9 mouse cellular contexts compared by ENCODE assay signal in the genomic region with DNA sequence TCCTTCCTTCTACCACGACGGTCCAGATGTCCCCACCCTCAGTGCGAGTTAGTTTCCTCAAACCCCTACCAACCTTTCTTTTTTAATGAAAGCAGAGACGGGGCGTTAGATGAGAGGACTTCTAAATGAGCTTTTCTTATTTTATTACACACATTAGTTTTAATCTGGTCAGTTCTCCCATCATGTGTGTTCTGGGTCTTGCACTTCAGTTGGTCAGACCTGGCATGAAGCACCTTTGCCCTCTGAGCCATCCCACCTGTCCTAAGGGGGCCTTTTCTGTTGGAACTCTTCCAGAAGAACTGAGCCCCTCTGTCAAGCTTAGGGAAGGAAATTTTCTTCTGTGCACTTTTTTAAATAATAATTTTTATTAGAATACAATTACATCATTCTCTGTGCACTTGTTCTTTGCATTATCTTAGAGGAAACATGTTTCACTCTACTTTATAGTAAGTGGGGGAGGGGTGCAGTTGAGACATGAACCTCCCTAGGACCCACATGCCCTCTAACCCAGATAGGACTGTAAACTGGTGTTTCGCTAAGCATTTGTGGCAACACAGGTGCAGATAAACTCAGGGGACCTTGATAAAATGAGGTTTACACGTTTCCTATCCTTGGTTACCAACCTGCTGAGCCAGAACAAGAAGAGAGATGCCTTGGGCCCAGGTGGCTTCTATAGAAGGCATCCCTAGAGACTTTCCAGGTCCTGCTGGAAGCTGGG. TPM values are rescaled to one million over a fixed set of nuclear protein-coding genes. Genes with fewer than 3 reads are reported as not detected.
A peak's percentile ranks its signal among the peaks of the same experiment; 100 is the strongest.
DNase-seq lines count a peak whose midpoint lies in the region; ATAC-seq and TF ChIP-seq lines count a peak whose summit lies in the region.
"Had no signal": no experiment of that assay in that cellular context is flagged by ENCODE, and none has a peak within 500 bp of the region (broad histone marks: within the 10 kb centered on the region; RNA-seq: fewer than 3 reads in every experiment).

No protein-coding gene starts in this region.

- peak overlapping the region; percentile 17; the same call in 1 of the 2 replicates for H3K9ac ChIP-seq in lung, embryonic 14.5 days
- H3K9ac ChIP-seq in intestine, embryonic 16.5 days (ENCODE audit: low read depth, low read length) = peak overlapping the region; percentile 55
- no peak overlapping the region for H3K9ac ChIP-seq in neural tube, embryonic 15.5 days (replicated peaks)

- peak overlapping the region; percentile 40 for H3K27ac ChIP-seq in gastrocnemius, adult 2 months
- 0 out of 2 replicates have a peak overlapping the region, but pooled peaks have one; percentile 19 for H3K27ac ChIP-seq in lung, embryonic 14.5 days (ENCODE audit: low read depth)
- peak overlapping the region; percentile 10; the same call in 1 of the 2 replicates for H3K27ac ChIP-seq in intestine, embryonic 16.5 days (ENCODE audit: low read length)
- no peak overlapping the region for H3K27ac ChIP-seq in neural tube, embryonic 15.5 days (replicated peaks)

- H3K4me1 ChIP-seq in lung, embryonic 14.5 days (ENCODE audit: insufficient read depth) = peaks cover 14% of the 10 kb centered on the region
- peaks cover 18% of the 10 kb centered on the region for H3K4me1 ChIP-seq in intestine, embryonic 16.5 days (ENCODE audit: control insufficient read depth, insufficient read depth, low read length)
- H3K4me1 ChIP-seq in neural tube, embryonic 15.5 days = peaks cover 3% of the 10 kb centered on the region; the same call in 1 of the 2 replicates

- H3K4me2 ChIP-seq in lung, embryonic 14.5 days = peak overlapping the region; percentile 57
- peak overlapping the region; percentile 59 for H3K4me2 ChIP-seq in intestine, embryonic 16.5 days (ENCODE audit: low read depth, low read length)
- H3K4me2 ChIP-seq in neural tube, embryonic 15.5 days = peak overlapping the region; percentile 29

- H3K4me3 ChIP-seq in gastrocnemius, adult 2 months = peak overlapping the region; percentile 42
- peak overlapping the region; percentile 23 for H3K4me3 ChIP-seq in lung, embryonic 14.5 days (ENCODE audit: low read depth, low read length)
- H3K4me3 ChIP-seq in intestine, embryonic 16.5 days (ENCODE audit: low read length) = peak overlapping the region; percentile 27
- H3K4me3 ChIP-seq in neural tube, embryonic 15.5 days (replicated peaks) = no peak overlapping the region

- intact Hi-C loops in gastrocnemius, adult 2 months (cut with DNase I) = no loop called here

- no peak for TF ChIP-seq CTCF in gastrocnemius, adult 2 months (IDR thresholded peaks at IDR 0.05)
- TF ChIP-seq CTCF in lung, embryonic 14.5 days (IDR thresholded peaks at IDR 0.05; ENCODE audit: low read depth) = no peak

- no peaks in the 10 kb centered on the region for H3K27me3 ChIP-seq in lung, embryonic 14.5 days (ENCODE audit: insufficient read depth, low read length)
- H3K27me3 ChIP-seq in intestine, embryonic 16.5 days (replicated peaks; ENCODE audit: control insufficient read depth, insufficient read depth, low read length) = no peaks in the 10 kb centered on the region
- H3K27me3 ChIP-seq in neural tube, embryonic 15.5 days (replicated peaks) = no peaks in the 10 kb centered on the region

- no peak for ATAC-seq in lung, embryonic 14.5 days (ENCODE audit: insufficient read depth)
- ATAC-seq in intestine, embryonic 16.5 days = peak; percentile 9; the same call in 1 of the 2 replicates
- no peak for ATAC-seq in neural tube, embryonic 15.5 days (ENCODE audit: low FRiP score)
- ATAC-seq: hindbrain, embryonic 16.5 days had no signal

- 36% methylated on average over 7 of the region's 7 CpGs for whole genome bisulfite sequencing in lung, embryonic 14.5 days
- WGBS in intestine, embryonic 16.5 days = 47% methylated on average over 7 of the region's 7 CpGs
- WGBS in neural tube, embryonic 15.5 days = 61% methylated on average over 7 of the region's 7 CpGs

- H3K36me3 ChIP-seq in lung, embryonic 14.5 days (ENCODE audit: insufficient read depth) = no peaks in the 10 kb centered on the region
- no peaks in the 10 kb centered on the region for H3K36me3 ChIP-seq in intestine, embryonic 16.5 days (ENCODE audit: control insufficient read depth, insufficient read depth, low read length)
- no peaks in the 10 kb centered on the region for H3K36me3 ChIP-seq in neural tube, embryonic 15.5 days

- 0 out of 2 replicates have a peak, but pooled peaks cover 4% of the 10 kb centered on the region for H3K9me3 ChIP-seq in lung, embryonic 14.5 days (ENCODE audit: low read depth, low read length)
- H3K9me3 ChIP-seq in intestine, embryonic 16.5 days (ENCODE audit: control insufficient read depth, low read length) = no peaks in the 10 kb centered on the region
- H3K9me3 ChIP-seq in neural tube, embryonic 15.5 days (replicated peaks) = no peaks in the 10 kb centered on the region

- no peak for DNase-seq in gastrocnemius, adult 2 months
- no peak for DNase-seq in gastrocnemius, adult 8-10 months (ENCODE audit: low spot score in 2 of 2)
- DNase-seq in lung, embryonic 14.5 days = no peak
- no peak for DNase-seq in lung, postnatal 36 days
- DNase-seq in B cell, adult 2 months = no peak
- DNase-seq in urinary bladder, postnatal 25 days (ENCODE audit: low spot score) = no peak

RNA-seq across cellular contexts. Expression of gene Mrps18a, which starts 36.2 kb away (rescaled TPM):
- 100 to 1,000 TPM in 1 of 2 experiments, 10 to 100 TPM in 1; 84.2 to 104 TPM for total RNA-seq in gastrocnemius, adult 2 months (2021)
- 10 to 100 TPM; 78.9 to 93.4 (median 89.2) TPM for total RNA-seq in gastrocnemius, adult 8-10 months (2022)
- 147 and 149 TPM in 2 replicates for polyA plus RNA-seq in lung, embryonic 14.5 days (2014; fragmentation: Nextera tagmentation; extraction: Ambion mirVana)
- polyA plus RNA-seq in intestine, embryonic 16.5 days (2015; fragmentation: Nextera tagmentation; extraction: Ambion mirVana) = 159 and 164 TPM in 2 replicates
- polyA plus RNA-seq in neural tube, embryonic 15.5 days (2015; fragmentation: Nextera tagmentation; extraction: Ambion mirVana) = 150 and 154 TPM in 2 replicates

RNA-seq across cellular contexts. Expression of gene Vegfa, which starts 42.4 kb away (rescaled TPM):
- 100 to 1,000 TPM; 135 to 219 TPM for total RNA-seq in gastrocnemius, adult 2 months (2021)
- total RNA-seq in gastrocnemius, adult 8-10 months (2022) = 100 to 1,000 TPM in 3 of 4 experiments, 10 to 100 TPM in 1; 88.9 to 165 (median 110) TPM
- 6.6 and 7.7 TPM in 2 replicates for polyA plus RNA-seq in lung, embryonic 14.5 days (2014; fragmentation: Nextera tagmentation; extraction: Ambion mirVana)
- polyA plus RNA-seq in intestine, embryonic 16.5 days (2015; fragmentation: Nextera tagmentation; extraction: Ambion mirVana) = 2.7 and 3.3 TPM in 2 replicates
- 4.1 and 4.8 TPM in 2 replicates for polyA plus RNA-seq in neural tube, embryonic 15.5 days (2015; fragmentation: Nextera tagmentation; extraction: Ambion mirVana)
